Mouse (Mus musculus) ovary, postnatal 14 days (tissue): Measurements from ENCODE around the gene Utrn.
A peak's percentile ranks its signal among the peaks of the same experiment; 100 is the strongest.

ENCODE experiments used
- DNase-seq: peaks from one replicate; pipeline ENCODE4 v3.0.0; 2022; ENCODE audit warnings: low spot score

Utrn gene

GRCm38 (mm10) chr10:12729033-12729432 is 140.1 kb downstream of the Utrn start:
- DNase-seq: no peak

GRCm38 (mm10) chr10:12727881-12728280 is 141.3 kb downstream of the Utrn start:
- no peak for DNase-seq

GRCm38 (mm10) chr10:12726041-12726608 is 143.0 kb downstream of the Utrn start:
- no peak for DNase-seq

GRCm38 (mm10) chr10:12724247-12725001 is 144.7 kb downstream of the Utrn start:
- no peak for DNase-seq

GRCm38 (mm10) chr10:12723269-12723668 is 145.9 kb downstream of the Utrn start:
- DNase-seq: no peak

GRCm38 (mm10) chr10:12722111-12722510 is 147.1 kb downstream of the Utrn start:
- DNase-seq: no peak

GRCm38 (mm10) chr10:12718386-12718785 is 150.8 kb downstream of the Utrn start:
- DNase-seq: no peak

- no peak for DNase-seq
Measured at GRCm38 (mm10) chr10:12717381-12717780, 151.8 kb downstream of the Utrn start.

GRCm38 (mm10) chr10:12716657-12717327 is 152.4 kb downstream of the Utrn start:
- DNase-seq: no peak

- DNase-seq: no peak
Measured at GRCm38 (mm10) chr10:12713236-12713855, 155.8 kb downstream of the Utrn start.

GRCm38 (mm10) chr10:12711332-12711831 is 157.8 kb downstream of the Utrn start:
- DNase-seq: no peak

- DNase-seq: no peak
Measured at GRCm38 (mm10) chr10:12706516-12706915, 162.6 kb downstream of the Utrn start.

- no peak for DNase-seq
Measured at GRCm38 (mm10) chr10:12705990-12706389, 163.2 kb downstream of the Utrn start.

GRCm38 (mm10) chr10:12704290-12704689 is 164.9 kb downstream of the Utrn start:
- DNase-seq: no peak

- DNase-seq: no peak
Measured at GRCm38 (mm10) chr10:12703526-12703925, 165.6 kb downstream of the Utrn start.

- no peak for DNase-seq
Measured at GRCm38 (mm10) chr10:12702140-12702539, 167.0 kb downstream of the Utrn start.

- no peak for DNase-seq
Measured at GRCm38 (mm10) chr10:12701694-12702093, 167.5 kb downstream of the Utrn start.

GRCm38 (mm10) chr10:12700576-12700975 is 168.6 kb downstream of the Utrn start:
- no peak for DNase-seq

- no peak for DNase-seq
Measured at GRCm38 (mm10) chr10:12697902-12698301, 171.3 kb downstream of the Utrn start.

- no peak for DNase-seq
Measured at GRCm38 (mm10) chr10:12696704-12697103, 172.5 kb downstream of the Utrn start.

GRCm38 (mm10) chr10:12694774-12695173 is 174.4 kb downstream of the Utrn start:
- no peak for DNase-seq

GRCm38 (mm10) chr10:12690601-12691000 is 178.6 kb downstream of the Utrn start:
- peak; percentile 51 for DNase-seq

GRCm38 (mm10) chr10:12685683-12686082 is 183.5 kb downstream of the Utrn start:
- DNase-seq: no peak
